Mouse (Mus musculus): ENCODE measurements around the gene Cenpa.

Gene Cenpa
- long read RNA-seq, experiment 1, transcript Cenpa-202 (6 exons, 1,031 nt) = major isoform, 5 of 6 reads
- long read RNA-seq, experiment 1, partial matches to known transcripts = 0 of 6 reads
- long read RNA-seq, experiment 1, other reads (novel, unspliced or antisense) = 1 of 6 reads
- long read RNA-seq, experiment 2, partial matches to known transcripts = 0 of 4 reads
- long read RNA-seq, experiment 2, other reads (novel, unspliced or antisense) = 0 of 4 reads

DNA sequence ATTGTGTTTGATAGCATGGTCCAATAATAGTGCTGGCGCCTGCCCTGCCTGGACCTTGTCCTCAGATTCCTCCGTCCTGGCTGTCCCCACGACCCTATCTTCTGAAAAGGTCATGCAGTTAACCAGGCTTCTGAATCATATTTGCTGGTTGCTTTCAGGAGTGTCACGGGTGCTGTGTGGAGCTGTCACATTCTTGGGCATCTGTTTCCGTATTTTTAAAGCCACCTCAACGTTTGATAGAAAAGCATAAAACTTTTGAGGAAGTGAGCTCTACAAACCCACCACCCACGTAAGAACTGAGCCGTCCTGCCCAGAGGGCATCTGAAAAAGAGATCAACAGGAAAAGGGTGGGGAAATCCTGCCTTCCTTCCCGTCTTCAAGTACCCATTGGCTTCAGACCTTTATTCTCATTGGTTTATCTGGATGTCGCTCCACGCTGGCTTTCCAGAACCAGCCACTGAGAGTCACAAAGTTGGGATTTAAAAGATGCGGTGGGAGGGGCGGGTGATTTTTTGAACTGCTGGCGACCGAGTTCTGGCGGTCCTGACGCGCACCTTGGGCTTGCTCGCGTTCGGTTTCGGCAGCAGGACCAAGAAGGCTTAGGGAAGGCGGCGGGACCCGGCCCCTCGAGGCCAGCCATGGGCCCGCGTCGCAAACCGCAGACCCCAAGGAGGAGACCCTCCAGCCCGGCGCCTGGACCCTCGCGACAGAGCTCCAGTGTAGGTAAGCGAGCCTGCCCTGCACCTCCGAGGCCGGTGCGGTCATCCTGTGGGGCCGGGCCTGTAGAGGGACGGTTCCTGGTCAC is at the start of gene Cenpa:
TSS of gene Cenpa (plus strand) at position 387 of the 805 bp plus-strand sequence.
- intact Hi-C loops (cut with DNase I) = no loop called here

DNA sequence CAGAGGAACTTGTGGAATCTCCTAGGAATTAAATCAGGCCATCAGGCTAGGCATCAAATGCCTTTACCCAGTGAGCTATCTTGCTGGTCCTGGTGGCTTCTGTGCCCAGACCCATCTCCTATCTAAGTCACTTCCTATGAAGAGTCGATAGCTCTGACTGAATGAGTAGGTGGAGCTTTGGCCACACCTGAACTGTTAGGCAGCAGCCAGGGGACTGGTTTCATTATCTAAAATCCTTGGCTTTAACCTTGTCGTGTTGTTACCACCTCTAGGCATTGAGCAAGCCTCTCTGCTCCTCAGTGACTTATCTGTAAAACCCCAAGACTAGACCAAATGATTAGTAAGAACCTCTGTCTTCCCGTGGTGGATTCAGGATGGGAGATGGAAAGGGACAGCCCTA is 49.2 kb upstream of the Cenpa start:
- intact Hi-C loops (cut with DNase I) = no loop called here

DNA sequence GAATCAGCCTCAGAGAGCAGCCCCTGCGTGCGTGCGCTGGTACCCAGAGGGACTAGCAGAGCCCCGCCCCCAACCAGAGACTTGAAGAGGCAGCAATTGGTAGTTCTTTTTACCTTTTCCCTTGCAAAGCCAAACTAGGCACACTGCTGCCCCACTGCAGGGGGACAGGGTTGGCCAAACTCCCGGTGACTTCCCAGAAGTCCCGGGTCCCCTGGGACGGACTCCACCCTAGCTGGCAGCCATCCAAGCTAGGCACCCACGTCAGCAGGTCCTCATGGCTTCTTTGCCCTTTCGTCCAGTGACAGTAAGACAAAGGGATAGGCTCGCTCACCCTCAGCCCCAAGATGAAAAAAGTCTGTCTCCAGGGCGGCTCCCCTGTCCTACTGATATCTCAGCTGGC is 48.7 kb upstream of the Cenpa start:
- intact Hi-C loops (cut with DNase I) = no loop called here

DNA sequence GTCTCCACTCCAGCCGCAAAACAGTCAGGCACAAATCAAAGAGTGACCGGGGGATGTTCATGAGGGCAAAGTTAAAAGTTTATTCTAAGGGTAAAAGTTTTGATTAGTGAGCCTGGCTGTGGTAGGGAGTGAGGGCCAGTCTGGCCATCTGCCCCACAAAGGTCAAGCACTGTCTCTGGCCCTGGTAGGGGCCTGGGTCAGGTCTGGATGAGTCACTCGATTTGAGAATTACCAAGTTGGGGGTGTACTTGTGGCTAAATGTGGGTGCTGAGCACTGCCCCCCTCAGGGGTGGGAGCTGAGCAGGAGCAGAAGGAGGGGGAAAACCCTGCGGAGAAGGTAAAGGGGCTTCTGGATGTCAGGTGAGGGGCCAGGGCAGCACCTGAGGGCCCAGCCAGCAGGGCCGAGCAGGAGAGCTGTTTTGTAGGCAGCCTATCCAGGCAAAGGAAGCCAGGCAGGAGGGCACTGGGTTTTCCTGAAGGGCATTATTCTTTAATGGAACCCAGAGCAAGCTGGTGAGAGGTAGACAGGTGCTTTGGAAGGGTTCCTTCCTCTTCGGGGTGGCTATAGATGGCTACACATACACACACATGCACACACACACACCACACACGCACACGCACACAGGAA is 48.1 kb upstream of the Cenpa start:
- intact Hi-C loops (cut with DNase I) = no loop called here

DNA sequence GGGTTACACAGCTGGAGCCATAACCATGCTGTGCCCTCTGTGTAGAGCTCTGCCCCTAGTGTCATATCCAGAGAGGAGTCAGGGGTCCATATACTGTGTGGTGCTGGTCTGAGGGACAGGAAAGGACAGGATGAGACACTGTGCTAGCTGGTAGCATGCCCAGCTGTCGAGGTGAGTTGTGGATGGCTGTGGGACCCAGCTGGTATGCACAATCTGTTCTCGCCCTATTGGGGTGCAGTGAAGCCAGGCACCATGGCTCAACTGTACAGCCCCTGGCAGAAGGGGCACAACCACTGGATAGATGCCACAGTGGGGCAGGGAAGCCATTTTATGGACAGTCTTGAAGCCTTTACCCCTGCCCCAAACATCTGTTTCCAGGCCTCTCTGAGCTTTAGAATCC is 47.4 kb upstream of the Cenpa start:
- intact Hi-C loops (cut with DNase I) = no loop called here

DNA sequence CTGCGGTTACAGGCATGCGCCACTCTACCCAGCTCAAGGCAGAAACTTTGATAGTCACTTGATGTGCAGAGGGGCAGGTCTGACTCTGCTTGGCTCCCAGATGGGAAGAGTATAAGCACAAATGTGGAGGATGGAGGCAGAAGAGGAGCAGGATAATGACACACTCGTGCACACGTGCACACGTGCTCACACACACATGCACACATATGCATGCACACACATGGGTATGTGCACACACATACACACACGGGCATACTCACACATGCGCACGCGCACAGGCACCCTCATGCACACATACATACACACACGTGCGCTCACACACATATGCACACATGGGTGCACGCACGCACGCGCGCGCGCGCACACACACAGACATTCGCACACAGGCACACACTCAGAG is 46.0 kb upstream of the Cenpa start:
- intact Hi-C loops (cut with DNase I) = no loop called here

DNA sequence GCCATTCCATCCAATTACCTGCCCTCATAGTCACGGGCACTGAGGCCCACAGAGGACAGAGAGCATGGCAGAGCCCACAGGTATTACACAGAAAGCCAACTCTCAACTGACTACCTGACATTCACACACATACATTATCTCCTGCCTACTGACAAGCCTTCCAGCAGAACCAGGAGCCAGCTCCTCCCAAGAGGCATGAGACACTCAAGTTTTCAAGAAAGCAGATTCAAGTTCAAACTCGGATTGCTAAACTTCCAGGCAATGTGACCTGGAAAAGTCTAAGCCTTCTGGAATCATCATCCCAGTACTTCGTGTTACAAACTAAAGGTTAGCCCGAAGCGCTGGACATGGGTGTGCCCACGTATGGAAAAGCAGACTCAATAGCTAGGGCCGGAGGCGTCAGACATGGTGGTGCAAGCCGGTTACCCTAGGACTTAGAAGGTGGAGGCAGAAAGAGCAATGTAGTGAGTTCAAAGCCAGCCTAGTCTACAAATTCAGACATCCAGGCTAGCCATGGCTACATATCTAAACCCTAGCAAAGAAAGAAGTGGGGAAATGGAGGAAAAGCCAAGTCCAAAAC is 45.3 kb upstream of the Cenpa start:
- intact Hi-C loops (cut with DNase I) = no loop called here

DNA sequence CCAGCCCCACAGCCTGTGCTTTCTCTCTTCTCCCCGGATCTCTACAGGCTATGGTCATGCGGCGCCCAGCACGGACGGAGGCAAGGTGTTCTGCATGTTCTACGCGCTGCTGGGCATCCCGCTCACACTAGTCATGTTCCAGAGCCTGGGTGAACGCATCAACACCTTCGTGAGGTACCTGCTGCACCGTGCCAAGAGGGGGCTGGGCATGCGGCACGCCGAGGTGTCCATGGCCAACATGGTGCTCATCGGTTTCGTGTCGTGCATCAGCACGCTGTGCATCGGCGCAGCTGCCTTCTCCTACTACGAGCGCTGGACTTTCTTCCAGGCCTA is 44.8 kb upstream of the Cenpa start:
- intact Hi-C loops (cut with DNase I) = no loop called here

DNA sequence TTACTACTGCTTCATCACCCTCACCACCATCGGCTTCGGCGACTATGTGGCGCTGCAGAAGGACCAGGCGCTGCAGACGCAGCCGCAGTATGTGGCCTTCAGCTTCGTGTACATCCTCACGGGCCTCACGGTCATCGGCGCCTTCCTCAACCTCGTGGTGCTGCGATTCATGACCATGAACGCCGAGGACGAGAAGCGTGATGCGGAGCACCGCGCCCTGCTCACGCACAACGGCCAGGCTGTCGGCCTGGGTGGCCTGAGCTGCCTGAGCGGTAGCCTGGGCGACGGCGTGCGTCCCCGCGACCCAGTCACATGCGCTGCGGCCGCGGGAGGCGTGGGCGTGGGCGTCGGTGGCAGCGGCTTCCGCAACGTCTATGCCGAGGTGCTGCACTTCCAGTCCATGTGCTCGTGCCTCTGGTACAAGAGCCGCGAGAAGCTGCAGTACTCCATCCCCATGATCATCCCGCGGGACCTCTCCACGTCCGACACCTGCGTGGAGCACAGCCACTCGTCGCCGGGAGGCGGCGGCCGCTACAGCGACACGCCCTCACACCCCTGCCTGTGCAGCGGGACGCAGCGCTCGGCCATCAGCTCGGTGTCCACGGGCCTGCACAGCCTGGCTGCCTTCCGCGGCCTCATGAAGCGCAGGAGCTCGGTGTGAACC is 44.3 kb upstream of the Cenpa start:
- intact Hi-C loops (cut with DNase I) = no loop called here

DNA sequence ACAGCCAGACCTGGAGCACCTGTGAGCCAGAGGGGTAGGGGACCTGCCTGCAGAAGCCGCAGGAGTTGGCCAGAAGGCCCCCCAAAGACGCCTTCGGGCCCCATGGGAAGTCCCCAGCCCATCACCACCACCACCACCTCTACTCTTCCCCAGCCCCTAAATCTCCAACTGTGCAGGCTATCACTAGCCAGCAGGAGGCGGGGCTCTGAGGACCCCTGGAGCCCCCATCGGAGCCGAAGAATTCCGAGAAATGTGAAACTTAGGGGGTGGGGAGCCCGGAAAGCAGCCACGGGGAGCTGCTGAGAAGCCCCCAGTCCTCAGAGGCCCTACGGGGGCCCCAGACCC is 43.8 kb upstream of the Cenpa start:
- intact Hi-C loops (cut with DNase I) = no loop called here

DNA sequence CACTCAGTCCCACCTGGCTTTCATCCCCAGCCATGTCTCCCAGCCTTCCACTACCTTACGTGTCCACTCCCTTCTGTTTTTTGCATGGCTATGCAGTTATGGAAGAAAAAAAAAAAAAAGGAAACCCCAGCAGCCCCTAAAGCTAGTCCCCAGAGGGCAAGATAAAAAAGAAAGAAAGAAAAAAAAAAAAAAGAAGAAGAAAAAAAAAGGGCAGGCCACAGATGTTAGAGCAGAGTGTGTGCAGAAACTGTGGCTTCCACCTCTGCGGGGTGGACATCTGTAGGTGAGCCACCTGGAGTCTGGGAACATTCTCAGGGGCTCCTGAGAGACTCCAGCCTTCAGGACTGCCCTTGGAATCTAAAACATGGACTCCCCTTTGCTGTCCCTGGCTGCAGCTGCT is 43.2 kb upstream of the Cenpa start:
- intact Hi-C loops (cut with DNase I) = no loop called here

DNA sequence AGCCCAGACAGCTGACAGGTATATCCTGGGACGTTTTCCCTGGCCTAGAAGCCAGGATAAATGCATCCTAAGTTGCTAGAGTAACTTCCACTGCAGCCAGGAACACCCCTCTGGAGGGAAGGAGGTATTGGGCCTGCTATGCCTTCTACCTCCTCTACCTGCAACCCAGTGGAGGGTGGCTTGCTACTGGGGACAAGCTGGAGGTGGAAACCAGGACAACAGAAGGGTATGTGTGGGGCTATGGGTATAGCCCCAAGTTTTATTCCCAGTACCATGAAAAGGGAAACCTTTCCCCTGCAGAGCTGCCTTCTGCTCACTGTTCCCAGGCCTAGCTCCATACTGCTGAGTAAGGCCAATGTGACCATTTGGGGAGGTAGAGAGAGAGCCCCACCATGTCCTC is 42.3 kb upstream of the Cenpa start:
- intact Hi-C loops (cut with DNase I) = no loop called here

DNA sequence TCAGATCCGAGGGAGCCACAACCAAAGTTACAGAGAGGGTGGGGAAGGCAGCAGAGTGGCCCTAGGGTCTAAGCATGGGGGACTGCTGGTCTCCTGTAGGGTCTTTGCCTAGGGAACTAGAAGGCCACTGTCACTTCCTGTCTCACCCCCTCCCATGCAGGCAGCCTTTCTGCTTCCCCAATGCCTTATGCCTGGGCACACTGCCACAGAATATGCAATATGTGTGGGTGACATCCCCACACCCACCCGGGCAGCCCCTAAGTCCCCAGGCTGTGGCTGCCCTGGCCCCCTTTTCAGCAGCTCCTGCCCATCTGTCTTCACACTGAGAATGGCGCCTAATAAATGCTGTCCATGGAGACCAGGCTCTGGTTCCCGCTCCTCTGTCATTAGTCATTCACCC is 41.7 kb upstream of the Cenpa start:
- intact Hi-C loops (cut with DNase I) = no loop called here

DNA sequence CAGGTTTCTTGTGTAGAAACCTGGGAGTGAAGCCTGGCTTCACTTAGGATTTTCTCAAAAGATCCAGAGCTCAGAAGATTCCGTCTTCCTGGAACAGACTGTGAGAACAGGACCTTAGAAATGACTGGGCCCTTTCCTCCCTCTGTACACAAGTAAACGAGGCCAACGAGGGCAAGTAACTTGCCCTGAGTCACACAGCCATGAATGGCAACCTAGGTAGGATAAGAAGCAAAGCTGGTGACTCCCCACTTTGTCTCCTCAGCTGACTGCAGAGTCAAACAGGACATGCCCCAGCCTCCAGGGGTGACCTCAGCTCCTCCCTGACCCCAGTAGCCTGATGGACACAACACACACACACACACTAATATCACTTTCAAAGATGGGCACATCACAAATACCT is 41.2 kb upstream of the Cenpa start:
- intact Hi-C loops (cut with DNase I) = no loop called here

DNA sequence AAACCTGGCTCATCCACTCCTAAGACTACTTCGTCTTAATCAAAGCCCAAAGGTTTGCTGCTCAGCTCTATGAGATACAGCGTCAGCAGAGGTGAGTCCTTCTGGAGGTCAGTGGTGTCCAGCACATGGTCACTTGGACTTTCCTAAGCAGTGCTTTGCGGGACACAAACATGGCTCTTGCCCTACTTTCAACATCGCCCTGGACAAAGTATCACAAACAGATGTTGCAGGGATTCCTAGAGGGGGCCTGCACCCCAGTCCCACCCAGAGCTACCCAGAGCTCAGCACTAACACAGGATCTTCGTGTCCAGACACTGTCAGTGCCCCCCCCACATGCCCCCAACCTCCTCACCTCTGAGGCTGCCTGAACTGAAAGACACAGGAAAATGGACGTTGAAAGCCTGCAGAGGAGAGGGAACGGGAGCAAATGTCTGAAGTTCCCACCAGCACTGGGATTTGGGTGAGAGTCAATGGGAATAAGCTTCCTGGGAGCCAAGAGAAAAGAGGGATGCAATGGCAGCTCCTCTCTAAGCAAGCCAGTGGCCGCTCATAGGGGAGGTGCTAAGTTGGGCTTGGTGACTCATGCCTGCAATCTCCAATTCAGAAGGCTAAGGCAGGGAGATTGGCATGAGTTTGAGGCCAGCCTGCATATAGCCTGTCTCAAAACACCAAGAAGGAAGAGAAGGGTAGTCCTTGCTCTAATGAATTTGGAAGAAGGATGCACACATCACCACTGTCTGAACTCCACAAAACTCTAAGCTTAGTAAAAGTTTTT is 40.1 kb upstream of the Cenpa start:
- intact Hi-C loops (cut with DNase I) = no loop called here

DNA sequence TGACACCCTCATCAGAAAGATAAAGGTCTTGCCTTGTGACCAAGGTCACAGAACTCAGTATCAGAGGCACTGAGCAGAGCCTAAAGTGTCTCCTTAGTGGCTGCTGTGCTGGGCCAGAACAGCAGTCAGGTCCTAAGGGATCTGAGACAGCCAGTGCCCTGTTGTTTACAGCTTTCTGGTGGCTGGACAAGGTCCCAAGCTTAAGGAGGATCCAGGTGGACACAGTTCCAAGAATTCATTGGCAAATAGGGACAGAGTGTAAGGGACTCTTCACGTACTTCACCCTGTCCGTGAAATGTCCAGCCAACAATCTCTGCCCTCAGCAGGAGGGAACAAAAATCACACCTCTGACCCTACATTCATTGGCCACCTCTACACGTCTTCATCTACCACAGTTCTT is 38.1 kb upstream of the Cenpa start:
- intact Hi-C loops (cut with DNase I) = no loop called here

DNA sequence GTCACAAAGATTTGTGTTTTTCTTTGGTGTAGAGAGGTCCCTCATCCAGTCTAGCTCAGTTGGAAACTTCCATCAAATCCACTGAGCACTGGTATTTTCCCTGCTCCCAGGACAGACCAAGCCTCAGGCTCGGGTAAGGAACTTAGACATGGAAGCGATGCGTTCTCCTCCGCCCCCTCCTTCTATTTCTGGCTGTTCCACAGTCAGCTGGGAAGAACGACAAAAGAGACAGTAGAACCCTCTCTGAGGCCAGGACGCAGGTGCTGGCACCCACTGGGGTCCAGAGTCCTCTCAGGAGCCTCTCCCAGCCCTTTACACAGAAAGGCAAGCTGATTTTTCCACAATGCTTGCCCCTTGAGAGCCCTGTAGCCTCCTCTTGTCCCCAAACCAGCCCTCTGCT is 36.2 kb upstream of the Cenpa start:
- intact Hi-C loops (cut with DNase I) = loop anchor here (10.0 kb wide), 1 partner anchor 236 kb away; no protein-coding TSS in a partner anchor

DNA sequence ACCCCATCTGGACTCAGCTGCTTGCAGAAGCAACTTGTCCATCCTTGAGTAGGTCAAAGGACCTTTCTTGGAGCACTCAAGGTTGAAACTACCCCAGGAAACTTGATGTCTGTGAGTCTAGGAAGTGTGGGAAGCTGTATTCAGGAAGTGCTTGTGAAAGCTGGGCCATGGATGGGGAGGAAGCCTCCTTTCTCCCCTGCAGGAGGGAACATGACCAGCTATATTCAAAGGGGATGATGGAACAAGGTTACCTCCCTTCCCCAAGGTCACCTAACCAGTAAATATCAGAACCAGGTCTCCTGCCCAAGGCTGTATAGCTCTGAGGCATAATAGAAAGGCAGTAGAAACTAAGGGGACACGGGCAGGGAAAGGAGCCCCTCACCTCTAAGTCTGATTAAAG is 34.4 kb upstream of the Cenpa start:
- intact Hi-C loops (cut with DNase I) = loop anchor here (10.0 kb wide), 1 partner anchor 237 kb away; no protein-coding TSS in a partner anchor

DNA sequence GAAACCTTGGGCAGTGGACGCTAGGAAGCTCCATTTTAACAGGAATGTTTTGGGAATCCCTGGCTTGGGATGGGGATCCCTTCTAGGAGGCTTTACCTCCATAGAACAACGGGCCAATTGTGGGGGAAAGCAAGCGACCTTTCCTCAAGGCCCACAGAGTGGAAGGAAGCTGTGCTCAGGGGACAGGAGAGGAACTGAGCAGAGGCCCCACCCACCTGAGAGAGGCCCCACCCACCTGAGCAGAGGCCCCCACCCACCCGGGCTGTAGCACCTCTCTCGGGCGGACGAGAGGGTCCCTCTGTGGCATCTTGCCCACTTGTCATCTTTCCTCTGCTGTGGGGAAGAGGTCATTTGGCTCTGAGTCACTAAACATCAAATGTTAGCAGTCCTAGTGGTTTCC is 29.6 kb upstream of the Cenpa start:
- intact Hi-C loops (cut with DNase I) = loop anchor here (10.0 kb wide), 1 partner anchor 242 kb away; no protein-coding TSS in a partner anchor

DNA sequence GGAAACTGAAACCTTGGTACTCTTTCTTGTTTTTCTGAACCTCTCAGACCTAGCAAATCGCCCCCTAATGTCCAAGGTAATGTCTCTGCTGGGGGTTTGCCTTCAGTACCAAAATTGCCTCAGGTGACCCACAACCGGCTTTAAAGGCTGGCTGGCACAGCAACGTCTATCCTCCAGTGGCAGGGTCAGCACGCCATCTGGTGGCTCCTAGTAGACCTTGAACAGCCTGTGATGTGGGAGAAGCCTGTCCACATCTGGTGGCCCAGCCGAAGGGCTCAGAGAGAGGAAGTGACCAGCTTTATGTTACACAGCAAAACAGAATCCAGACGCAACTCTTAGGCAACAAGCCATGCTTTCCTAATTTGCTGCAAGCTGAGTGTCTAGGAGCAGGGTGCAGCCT is 28.5 kb upstream of the Cenpa start:
- intact Hi-C loops (cut with DNase I) = loop anchor here (2.0 to 10.0 kb wide), 3 partner anchors 119 to 243 kb away; no protein-coding TSS in a partner anchor
